Mouse (Mus musculus): ENCODE results near the gene Plek. TPM values are rescaled to one million over a fixed set of nuclear protein-coding genes. Genes with fewer than 3 reads are reported as not detected.

The Plek gene
- total RNA-seq, 1 experiment = 0.54 TPM

DNA sequence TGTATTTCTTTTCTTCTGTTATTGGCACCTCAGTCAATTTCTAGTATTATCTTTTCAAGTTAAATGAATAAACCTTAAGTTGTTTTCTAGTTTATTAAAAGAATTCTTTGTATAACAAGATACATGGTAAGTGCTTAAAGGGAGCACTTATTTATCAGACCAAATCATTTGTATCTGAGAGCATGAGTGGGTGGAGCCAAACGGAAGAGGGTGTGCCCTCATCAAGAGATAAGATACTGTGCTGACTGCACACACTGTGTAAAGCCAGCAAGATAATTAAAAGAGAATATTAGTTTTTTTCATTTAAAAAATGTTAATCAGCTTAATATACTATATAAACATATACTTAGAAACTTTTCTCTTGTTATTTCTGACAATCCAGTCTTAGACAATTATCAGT lies 93.7 kb downstream of the Plek start:
- Histone ChIP-seq H3K9me3 (ENCODE audit: control insufficient read depth, insufficient read depth, low read depth, low read length) (no peaks in the 10 kb centered on the region), H3K9ac (ENCODE audit: insufficient read depth, low read depth, low read length, poor library complexity, severe bottlenecking) (no peak overlapping the region), H3K27ac (ENCODE audit: insufficient read depth, low read depth, low read length, poor library complexity, severe bottlenecking) (no peak overlapping the region), H3K4me1 (ENCODE audit: control insufficient read depth in 2 of 2, insufficient read depth in 2 of 2, low read length in 2 of 2, poor library complexity in 1 of 2) (no peaks in the 10 kb centered on the region), H3K36me3 (ENCODE audit: control insufficient read depth, insufficient read depth, low read length, poor library complexity, severe bottlenecking) (no peaks in the 10 kb centered on the region), H3K4me3 (ENCODE audit: insufficient read depth in 1 of 2, low read depth in 1 of 2, low read length in 2 of 2, poor library complexity in 1 of 2, severe bottlenecking in 1 of 2) (no peak overlapping the region)
- DNase-seq (ENCODE audit: low read depth, low spot score) = no peak
- in situ Hi-C loops (cut with MboI; ENCODE audit: low sequenced_read_pairs in 2 of 2, unreplicated experiment in 2 of 2) = no loop called here
- no peak for TF ChIP-seq HCFC1 (IDR thresholded peaks at IDR 0.05; ENCODE audit: borderline replicate concordance, insufficient read depth, low read length)
- no peak for TF ChIP-seq CHD2 (IDR thresholded peaks at IDR 0.05; ENCODE audit: low read depth, low read length)
- TF ChIP-seq MAFK (IDR thresholded peaks at IDR 0.05; ENCODE audit: insufficient read depth, low read depth, low read length) = no peak
- no peak for TF ChIP-seq ZNF384 (IDR thresholded peaks at IDR 0.05; ENCODE audit: low read depth, low read length)

DNA sequence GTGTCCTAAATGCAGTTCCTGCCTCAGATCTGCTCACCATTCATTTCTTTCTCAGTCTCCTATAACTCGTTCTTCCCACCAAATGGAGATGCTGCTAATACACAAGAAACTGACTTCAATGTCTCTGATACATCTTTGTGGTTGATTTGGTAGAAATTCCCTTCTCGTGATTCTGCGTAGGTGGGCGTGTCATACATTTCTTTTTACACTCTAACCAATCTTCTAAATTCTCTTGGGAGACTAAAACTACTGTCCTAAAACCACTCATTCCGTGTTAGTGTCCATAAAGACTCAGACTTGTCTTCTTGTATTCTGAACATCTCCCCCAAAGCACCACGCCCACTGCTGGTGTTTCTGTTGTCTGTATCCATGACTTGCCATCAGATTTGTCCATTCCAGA lies 95.2 kb downstream of the Plek start:
- Histone ChIP-seq H3K36me3 (ENCODE audit: control insufficient read depth, insufficient read depth, low read length, poor library complexity, severe bottlenecking) (no peaks in the 10 kb centered on the region), H3K27ac (ENCODE audit: insufficient read depth, low read depth, low read length, poor library complexity, severe bottlenecking) (no peak overlapping the region), H3K4me1 (ENCODE audit: control insufficient read depth in 2 of 2, insufficient read depth in 2 of 2, low read length in 2 of 2, poor library complexity in 1 of 2) (no peaks in the 10 kb centered on the region), H3K9ac (ENCODE audit: insufficient read depth, low read depth, low read length, poor library complexity, severe bottlenecking) (no peak overlapping the region), H3K9me3 (ENCODE audit: control insufficient read depth, insufficient read depth, low read depth, low read length) (no peaks in the 10 kb centered on the region), H3K4me3 (ENCODE audit: insufficient read depth in 1 of 2, low read depth in 1 of 2, low read length in 2 of 2, poor library complexity in 1 of 2, severe bottlenecking in 1 of 2) (no peak overlapping the region)
- no peak for DNase-seq (ENCODE audit: low read depth, low spot score)
- in situ Hi-C loops (cut with MboI; ENCODE audit: low sequenced_read_pairs in 2 of 2, unreplicated experiment in 2 of 2) = no loop called here
- TF ChIP-seq ZNF384 (IDR thresholded peaks at IDR 0.05; ENCODE audit: low read depth, low read length) = no peak

DNA sequence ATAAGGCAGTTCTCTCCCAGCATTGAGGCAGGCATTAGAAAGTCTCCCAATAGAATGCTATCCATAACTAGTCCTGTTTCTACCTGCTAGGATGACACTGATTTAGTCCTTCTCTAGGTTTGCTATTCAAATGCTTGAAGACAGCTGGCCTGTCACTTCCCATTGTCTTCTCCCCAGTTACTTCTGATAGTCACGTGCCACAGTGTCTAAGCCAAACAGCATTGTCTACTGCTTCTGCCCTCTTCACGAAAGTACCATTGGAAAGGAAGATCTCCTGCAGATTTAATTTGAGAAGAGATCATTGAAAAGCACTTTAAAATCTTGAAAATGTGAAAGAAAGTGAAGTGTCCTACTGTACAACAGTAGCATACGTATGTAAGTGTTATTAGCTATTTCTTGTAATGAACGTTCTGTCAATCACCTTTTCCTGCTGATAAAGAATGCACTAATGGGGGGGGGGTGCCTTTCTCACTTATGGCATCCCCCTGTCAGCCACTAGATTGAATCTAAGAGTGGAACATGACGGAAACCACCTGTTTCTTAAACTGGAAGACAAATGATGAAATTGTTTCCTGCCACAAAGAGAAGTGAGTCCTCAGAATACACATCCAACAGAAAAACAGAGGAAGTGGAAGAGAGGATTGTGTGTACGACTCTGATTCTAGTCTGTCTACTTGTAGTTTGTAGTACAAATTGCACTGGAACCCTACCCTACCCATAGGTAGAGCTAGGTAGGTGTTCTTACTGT lies 95.9 kb downstream of the Plek start:
- Histone ChIP-seq H3K36me3 (ENCODE audit: control insufficient read depth, insufficient read depth, low read length, poor library complexity, severe bottlenecking) (no peaks in the 10 kb centered on the region), H3K9ac (ENCODE audit: insufficient read depth, low read depth, low read length, poor library complexity, severe bottlenecking) (no peak overlapping the region), H3K4me1 (ENCODE audit: control insufficient read depth in 2 of 2, insufficient read depth in 2 of 2, low read length in 2 of 2, poor library complexity in 1 of 2) (peaks cover 0 to 2% of the 10 kb centered on the region in 2 experiments; a peak in 1 of 4 replicates), H3K9me3 (ENCODE audit: control insufficient read depth, insufficient read depth, low read depth, low read length) (no peaks in the 10 kb centered on the region), H3K27ac (ENCODE audit: insufficient read depth, low read depth, low read length, poor library complexity, severe bottlenecking) (no peak overlapping the region), H3K4me3 (ENCODE audit: insufficient read depth in 1 of 2, low read depth in 1 of 2, low read length in 2 of 2, poor library complexity in 1 of 2, severe bottlenecking in 1 of 2) (no peak overlapping the region)
- no peak for TF ChIP-seq ZNF384 (IDR thresholded peaks at IDR 0.05; ENCODE audit: low read depth, low read length)
- TF ChIP-seq MAFK (IDR thresholded peaks at IDR 0.05; ENCODE audit: insufficient read depth, low read depth, low read length) = no peak
- TF ChIP-seq CHD2 (IDR thresholded peaks at IDR 0.05; ENCODE audit: low read depth, low read length) = no peak
- TF ChIP-seq ZC3H11A (IDR thresholded peaks at IDR 0.05; ENCODE audit: borderline replicate concordance, low read depth, low read length) = no peak
- TF ChIP-seq HCFC1 (IDR thresholded peaks at IDR 0.05; ENCODE audit: borderline replicate concordance, insufficient read depth, low read length) = no peak
- in situ Hi-C loops (cut with MboI; ENCODE audit: low sequenced_read_pairs in 2 of 2, unreplicated experiment in 2 of 2) = no loop called here
- no peak for DNase-seq (ENCODE audit: low read depth, low spot score)

DNA sequence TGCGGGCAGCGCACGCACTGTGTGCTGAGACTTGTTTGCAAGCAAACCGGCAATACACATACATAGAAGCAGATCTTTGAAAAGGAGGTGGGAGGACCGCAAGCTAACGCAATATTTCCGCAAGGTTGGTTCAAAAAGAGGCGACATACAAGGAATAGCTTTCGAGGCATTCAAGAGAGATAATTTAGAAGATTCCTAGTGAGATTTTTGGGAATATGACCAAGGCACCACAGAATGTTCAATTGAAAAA lies 100.5 kb downstream of the Plek start:
- Histone ChIP-seq H3K4me3 (ENCODE audit: insufficient read depth in 1 of 2, low read depth in 1 of 2, low read length in 2 of 2, poor library complexity in 1 of 2, severe bottlenecking in 1 of 2) (peak overlapping the region; percentile 80 to 82), H3K9me3 (ENCODE audit: control insufficient read depth, insufficient read depth, low read depth, low read length) (no peaks in the 10 kb centered on the region), H3K4me1 (ENCODE audit: control insufficient read depth in 2 of 2, insufficient read depth in 2 of 2, low read length in 2 of 2, poor library complexity in 1 of 2) (peaks cover 0 to 2% of the 10 kb centered on the region in 2 experiments; a peak in 1 of 4 replicates), H3K27ac (ENCODE audit: insufficient read depth, low read depth, low read length, poor library complexity, severe bottlenecking) (no peak overlapping the region), H3K36me3 (ENCODE audit: control insufficient read depth, insufficient read depth, low read length, poor library complexity, severe bottlenecking) (no peaks in the 10 kb centered on the region), H3K9ac (ENCODE audit: insufficient read depth, low read depth, low read length, poor library complexity, severe bottlenecking) (peak overlapping the region; percentile 94)
- in situ Hi-C loops (cut with MboI; ENCODE audit: low sequenced_read_pairs in 2 of 2, unreplicated experiment in 2 of 2) = no loop called here
- DNase-seq (ENCODE audit: low read depth, low spot score) = no peak
- TF ChIP-seq MAFK (IDR thresholded peaks at IDR 0.05; ENCODE audit: insufficient read depth, low read depth, low read length) (no peak), CHD2 (IDR thresholded peaks at IDR 0.05; ENCODE audit: low read depth, low read length) (no peak), ZC3H11A (IDR thresholded peaks at IDR 0.05; ENCODE audit: borderline replicate concordance, low read depth, low read length) (no peak), ZNF384 (IDR thresholded peaks at IDR 0.05; ENCODE audit: low read depth, low read length) (no peak), HCFC1 (IDR thresholded peaks at IDR 0.05; ENCODE audit: borderline replicate concordance, insufficient read depth, low read length) (no peak)
